Mouse (Mus musculus) bone marrow, adult 2 months (tissue): Measurements from ENCODE around the gene Vps16. TPM values are rescaled to one million over a fixed set of nuclear protein-coding genes. Genes with fewer than 3 reads are reported as not detected.

ENCODE experiments used
- H3K27ac ChIP-seq: fragments of 200-500 bp; 2 replicates; pipeline ENCODE4 v1.5.1; 2012; ENCODE audit warnings: low read depth, mild to moderate bottlenecking, control low read depth, inconsistent platforms, low read length; ENCODE audit not compliant: control insufficient read depth, poor library complexity, insufficient read depth
- H3K4me1 ChIP-seq: fragments of 200-500 bp; 2 replicates; pipeline ENCODE4 v1.6.1; 2011; ENCODE audit warnings: low read length; ENCODE audit not compliant: control insufficient read depth, insufficient read depth
- H3K4me3 ChIP-seq: fragments of 200-500 bp; replicated peaks from 2 replicates; pipeline ENCODE3; 2011; ENCODE audit warnings: mild to moderate bottlenecking, low read depth, low read length, control low read depth; ENCODE audit not compliant: control insufficient read depth
- CTCF ChIP-seq: fragments of 200-500 bp; IDR thresholded peaks from 2 replicates; pipeline ENCODE4 v1.5.1; 2011; ENCODE audit warnings: low read length, control low read depth; ENCODE audit not compliant: control insufficient read depth, insufficient read depth
- POLR2A ChIP-seq: fragments of 200-500 bp; IDR thresholded peaks from 2 replicates; pipeline ENCODE4 v1.6.1; 2011; ENCODE audit warnings: low read depth, mild to moderate bottlenecking, control low read depth, low read length, borderline replicate concordance; ENCODE audit not compliant: control insufficient read depth
- WGBS: fragments of 180-500 bp; shearing (Covaris S2); methylation state at CpG from one replicate; pipeline ENCODE4 v1.1.7; 2018; 5-methylcytosine and 5-hydroxymethylcytosine counted together
- polyA plus RNA-seq: library from polyadenylated mRNA; stranded (reverse); fragments of >200 nt; gene quantifications from 2 replicates; pipeline ENCODE4 v1.2.4, GENCODE M21; 2011; ENCODE audit warnings: low replicate concordance; ENCODE audit not compliant: missing spikeins, insufficient read depth, insufficient read length

Vps16 gene
- 166 and 195 TPM in 2 replicates for polyA plus RNA-seq

GRCm38 (mm10) chr2:130424126-130424853 is at the start of gene Vps16, which contains the start of gene Pced1a:
Gene Vps16, plus strand, starts transcription at chr2:130424339.
Gene Pced1a, minus strand, starts transcription at chr2:130424701.
- TF ChIP-seq POLR2A (peak; percentile 67; the same call in 1 of the 2 replicates), CTCF (peak; percentile 45)
- H3K27ac ChIP-seq = peak within 1 kb of the TSS; percentile 92
- WGBS = under 1% methylated on average over 58 of the region's 58 CpGs
- peaks cover 6% of the 10 kb centered on the region; the same call in 1 of the 2 replicates for H3K4me1 ChIP-seq
- peak within 1 kb of the TSS; percentile 97 for H3K4me3 ChIP-seq

GRCm38 (mm10) chr2:130374951-130375350 is 49.2 kb upstream of the Vps16 start:
- no peaks in the 10 kb centered on the region for H3K4me1 ChIP-seq
- H3K4me3 ChIP-seq = no peak overlapping the region
- H3K27ac ChIP-seq = no peak overlapping the region
- TF ChIP-seq POLR2A (no peak), CTCF (no peak)
- WGBS = 64% methylated on average over 4 of the region's 4 CpGs

GRCm38 (mm10) chr2:130383205-130383604 is 40.9 kb upstream of the Vps16 start:
- TF ChIP-seq CTCF (no peak), POLR2A (no peak)
- 53% methylated on average over 3 of the region's 3 CpGs for WGBS

GRCm38 (mm10) chr2:130383895-130384294 is 40.2 kb upstream of the Vps16 start:
- WGBS = 66% methylated on average over 6 of the region's 6 CpGs
- Histone ChIP-seq H3K4me1 (no peaks in the 10 kb centered on the region), H3K27ac (no peak overlapping the region), H3K4me3 (no peak overlapping the region)
- TF ChIP-seq CTCF (no peak), POLR2A (no peak)

More at GRCm38 (mm10) chr2:130383205-130383604, 40.9 kb upstream of the Vps16 start:
- Histone ChIP-seq H3K4me3 (no peak overlapping the region), H3K27ac (no peak overlapping the region), H3K4me1 (no peaks in the 10 kb centered on the region)

GRCm38 (mm10) chr2:130386212-130386611 is 37.9 kb upstream of the Vps16 start:
- no peak overlapping the region for H3K4me3 ChIP-seq
- no peak overlapping the region for H3K27ac ChIP-seq
- 71% methylated on average over 1 of the region's 1 CpGs for WGBS
- H3K4me1 ChIP-seq = no peaks in the 10 kb centered on the region
- no peak for TF ChIP-seq CTCF
- TF ChIP-seq POLR2A = no peak

- Histone ChIP-seq H3K4me3 (no peak overlapping the region), H3K4me1 (no peaks in the 10 kb centered on the region), H3K27ac (no peak overlapping the region)
- WGBS = 80% methylated on average over 2 of the region's 2 CpGs
- TF ChIP-seq POLR2A (no peak), CTCF (no peak)
Measured at GRCm38 (mm10) chr2:130388796-130389195, 35.3 kb upstream of the Vps16 start.

- H3K4me1 ChIP-seq = no peaks in the 10 kb centered on the region
- H3K27ac ChIP-seq = no peak overlapping the region
- TF ChIP-seq POLR2A (no peak), CTCF (no peak)
- 64% methylated on average over 11 of the region's 11 CpGs for WGBS
- no peak overlapping the region for H3K4me3 ChIP-seq
Measured at GRCm38 (mm10) chr2:130390993-130391625, 33.0 kb upstream of the Vps16 start.

GRCm38 (mm10) chr2:130392836-130393235 is 31.3 kb upstream of the Vps16 start:
- Histone ChIP-seq H3K4me3 (no peak overlapping the region), H3K4me1 (no peaks in the 10 kb centered on the region), H3K27ac (no peak overlapping the region)
- no peak for TF ChIP-seq CTCF
- no peak for TF ChIP-seq POLR2A
- 68% methylated on average over 3 of the region's 3 CpGs for WGBS
